Mouse (Mus musculus): ENCODE data around the gene Plet1.

The Plet1 gene

GRCm38 (mm10) chr9:50535930-50536329, 41.6 kb downstream of the Plet1 start:
- no peak for DNase-seq (ENCODE audit: low spot score)

- DNase-seq (ENCODE audit: low spot score): no peak
Observed at GRCm38 (mm10) chr9:50536603-50537135, 42.3 kb downstream of the Plet1 start.

GRCm38 (mm10) chr9:50537295-50537694, 43.0 kb downstream of the Plet1 start:
- DNase-seq (ENCODE audit: low spot score): no peak

GRCm38 (mm10) chr9:50540170-50540569, 45.8 kb downstream of the Plet1 start:
- no peak for DNase-seq (ENCODE audit: low spot score)

GRCm38 (mm10) chr9:50542401-50542800, 48.1 kb downstream of the Plet1 start:
- DNase-seq (ENCODE audit: low spot score): no peak

- DNase-seq (ENCODE audit: low spot score): no peak
Observed at GRCm38 (mm10) chr9:50547859-50548478, 53.6 kb downstream of the Plet1 start.

- DNase-seq (ENCODE audit: low spot score): no peak
Observed at GRCm38 (mm10) chr9:50548936-50549335, 54.6 kb downstream of the Plet1 start.

GRCm38 (mm10) chr9:50552206-50552605, 57.9 kb downstream of the Plet1 start:
- DNase-seq (ENCODE audit: low spot score): no peak

GRCm38 (mm10) chr9:50553547-50553946, 59.2 kb downstream of the Plet1 start:
- DNase-seq (ENCODE audit: low spot score): no peak

- DNase-seq (ENCODE audit: low spot score): no peak
Observed at GRCm38 (mm10) chr9:50554241-50555093, 60.1 kb downstream of the Plet1 start, which contains the start of gene Il18. TSS of gene Il18 (plus strand) at chr9:50554827.

- no peak for DNase-seq (ENCODE audit: low spot score)
Observed at GRCm38 (mm10) chr9:50555094-50555446, 60.7 kb downstream of the Plet1 start, which contains the start of gene Bco2. TSS of gene Bco2 (minus strand) at chr9:50555181.
